Mouse (Mus musculus) spleen, adult 2 months (tissue): ENCODE measurements around the gene Olfr130.

Experiments
- CTCF ChIP-seq: fragments of 200-500 bp; IDR thresholded peaks from 2 replicates; pipeline ENCODE4 v1.5.1; 2011; ENCODE audit warnings: mild to moderate bottlenecking, inconsistent platforms; ENCODE audit not compliant: insufficient read depth, insufficient read length, insufficient replicate concordance; ENCODE audit errors: extremely low read depth
- POLR2A ChIP-seq: fragments of 200-500 bp; IDR thresholded peaks from 2 replicates; pipeline ENCODE4 v1.6.1; 2011; ENCODE audit warnings: low read depth, low read length, inconsistent platforms

GRCm38 (mm10) chr17:38026297-38026696, 37.4 kb upstream of the Olfr130 start:
- TF ChIP-seq POLR2A = no peak
- TF ChIP-seq CTCF = no peak
